Mouse (Mus musculus) heart, adult 2 months (tissue): ENCODE measurements around the gene Fbxl13.

Experiments used
- CTCF ChIP-seq: fragments of 200-600 bp; IDR thresholded peaks from 2 replicates; pipeline ENCODE4 v1.8.1; 2022; ENCODE audit warnings: antibody characterized with exemption, mild to moderate bottlenecking, moderate library complexity
- EP300 ChIP-seq: fragments of 200-500 bp; IDR thresholded peaks from 2 replicates; pipeline ENCODE4 v1.6.1; 2011; ENCODE audit warnings: low read depth, low read length, control low read depth; ENCODE audit not compliant: insufficient read depth
- POLR2A ChIP-seq: fragments of 200-500 bp; IDR thresholded peaks from 2 replicates; pipeline ENCODE4 v1.6.1; 2011; ENCODE audit warnings: mild to moderate bottlenecking, low read depth, low read length, control low read depth; ENCODE audit not compliant: insufficient read depth

GRCm38 (mm10) chr5:21625916-21626315 lies 19.5 kb downstream of the Fbxl13 start:
- TF ChIP-seq POLR2A, result no peak
- TF ChIP-seq CTCF, result no peak
- no peak for TF ChIP-seq EP300
